Mouse (Mus musculus) spleen, adult 18-20 months (tissue): ENCODE data around the gene Il1f10.
A peak's percentile ranks its signal among the peaks of the same experiment; 100 is the strongest.

Source experiments
- DNase-seq, 2 experiments: peaks; one replicate each; pipeline ENCODE4 v3.0.0; 2022; ENCODE audit warnings: mixed read lengths in 2 of 2

Il1f10 gene

GRCm38 (mm10) chr2:24290896-24291295 lies at the start of gene Il1f10:
TSS of gene Il1f10 (plus strand) at chr2:24291196.
- no peak for DNase-seq

DNA sequence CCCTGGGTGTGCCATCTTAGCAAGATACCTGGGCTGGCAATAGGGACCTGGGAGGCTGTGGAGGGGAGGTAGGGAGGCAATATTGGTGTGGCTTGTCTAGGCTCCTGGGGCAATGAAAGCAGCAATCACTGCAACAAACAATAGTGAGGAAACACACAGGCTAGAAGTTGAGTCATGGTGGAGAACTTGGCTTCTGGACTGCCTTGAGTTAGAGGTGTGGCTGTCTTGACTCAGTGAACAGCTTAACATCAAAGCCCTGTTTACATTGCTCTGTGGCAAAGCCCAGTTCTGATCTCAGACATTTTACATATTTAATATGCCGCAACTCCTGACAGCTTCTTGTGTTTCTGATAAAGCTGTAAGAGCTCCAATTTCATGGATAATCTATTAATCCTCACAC lies 23.5 kb upstream of the Il1f10 start:
- DNase-seq = no peak

GRCm38 (mm10) chr2:24273619-24274018 lies 17.4 kb upstream of the Il1f10 start:
- DNase-seq = no peak

GRCm38 (mm10) chr2:24275146-24275545 lies 15.8 kb upstream of the Il1f10 start:
- no peak for DNase-seq

- no peak for DNase-seq
Observed at GRCm38 (mm10) chr2:24276654-24277053, 14.3 kb upstream of the Il1f10 start, which contains the start of gene Il1f5. TSS of gene Il1f5 (plus strand) at chr2:24276954.

DNA sequence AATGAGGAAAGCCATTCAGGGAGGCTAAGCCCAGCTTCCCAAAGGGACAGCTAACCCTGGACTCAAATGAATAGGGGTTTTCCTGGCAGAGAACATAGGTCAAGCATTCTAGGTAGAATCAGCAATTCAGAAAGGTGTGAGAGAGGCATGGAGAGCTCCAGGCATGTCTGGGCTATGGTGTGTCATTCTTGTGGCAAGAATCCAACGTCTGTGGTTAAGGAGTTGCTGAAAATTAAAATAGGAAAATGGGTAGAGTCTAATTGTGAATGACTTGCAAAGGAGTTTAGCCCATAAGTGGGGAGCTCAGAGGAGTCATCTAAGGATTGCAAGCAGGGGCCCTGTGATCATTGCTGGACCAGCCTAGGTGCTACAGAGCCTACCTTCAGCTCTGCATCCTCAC lies 3.6 kb downstream of the Il1f10 start:
- DNase-seq = no peak

DNA sequence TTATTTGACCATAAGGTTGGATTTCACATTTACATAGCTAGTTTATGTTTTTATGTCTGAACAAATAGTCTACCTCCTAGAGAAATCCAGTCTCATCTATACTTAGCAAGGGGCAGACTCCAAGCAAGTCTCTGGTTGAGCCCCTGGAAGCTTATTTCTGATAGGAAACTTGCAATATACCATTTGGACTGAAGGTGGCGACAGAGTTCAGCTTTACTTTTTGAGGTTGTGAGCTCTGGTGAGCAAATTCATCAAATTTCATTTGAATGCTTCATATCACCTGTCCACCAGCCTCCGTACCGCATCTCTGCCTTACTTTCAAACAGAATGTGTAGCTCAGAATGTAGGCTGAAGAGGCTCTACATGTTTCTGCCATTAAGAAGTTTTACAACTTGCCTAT lies 5.8 kb downstream of the Il1f10 start:
- DNase-seq = peak in 1 of 2 experiments; percentile 40

DNA sequence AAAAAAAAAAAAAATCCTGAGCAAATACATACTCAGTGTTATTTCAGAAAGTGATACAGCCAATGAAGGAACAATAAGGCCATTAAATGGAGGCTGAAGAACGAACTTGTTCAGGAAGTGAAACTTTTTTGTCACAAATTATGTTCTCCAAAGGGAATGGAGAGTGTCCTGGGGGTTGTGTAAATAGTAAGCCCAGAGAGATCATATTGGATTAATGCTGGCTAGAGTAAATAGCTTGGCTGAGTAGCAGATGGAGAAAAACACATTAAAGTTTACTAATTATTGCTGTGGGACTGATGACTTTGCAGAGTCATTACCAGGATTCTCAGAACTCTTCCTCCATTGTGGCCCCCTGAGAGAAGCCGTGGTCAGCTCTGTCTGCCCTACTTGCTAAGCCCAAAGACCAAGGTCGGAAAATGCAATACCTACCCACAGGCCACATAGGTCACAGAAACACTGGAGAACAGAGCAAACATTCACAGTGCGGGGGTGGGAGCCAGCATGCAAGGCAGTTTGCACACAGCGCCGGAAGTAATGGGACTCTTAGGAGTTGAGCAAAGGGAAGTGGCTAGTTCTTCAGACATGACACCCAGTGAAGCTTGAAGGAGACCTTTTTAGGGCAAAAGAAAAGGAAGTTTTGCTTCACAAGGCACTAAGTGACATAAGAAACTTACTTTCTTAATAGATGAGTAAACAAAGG lies 20.5 kb downstream of the Il1f10 start:
- peak; percentile 45 to 48 for DNase-seq

GRCm38 (mm10) chr2:24316919-24317318 lies 25.9 kb downstream of the Il1f10 start:
- no peak for DNase-seq

- no peak for DNase-seq
Observed at GRCm38 (mm10) chr2:24317919-24318598, 27.1 kb downstream of the Il1f10 start.

- peak in 1 of 2 experiments; percentile 16 for DNase-seq
Observed at GRCm38 (mm10) chr2:24335333-24335732, 44.3 kb downstream of the Il1f10 start.

DNA sequence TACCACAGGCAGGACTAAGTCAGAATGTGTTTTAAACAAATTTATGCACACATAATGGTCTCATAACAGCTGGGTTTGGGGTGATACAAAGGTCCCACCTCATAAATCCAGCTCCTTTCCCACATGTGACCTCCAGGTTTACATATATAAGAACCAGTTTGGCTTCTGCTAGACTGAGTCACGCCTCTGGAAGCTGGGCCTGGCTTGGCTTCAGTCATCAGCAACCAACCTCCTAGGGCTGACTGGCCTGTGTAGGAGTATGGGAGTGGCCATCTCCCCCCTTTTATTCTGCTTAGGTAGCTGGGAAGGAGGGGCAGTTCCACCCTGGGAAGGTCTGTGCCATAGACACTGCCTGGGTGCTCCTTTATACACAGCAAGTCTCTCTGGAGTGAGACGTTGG lies 45.5 kb downstream of the Il1f10 start, which contains the start of gene Il1rn:
Il1rn (plus strand) TSS at position 309 of the 400 bp plus-strand sequence.
- no peak for DNase-seq

DNA sequence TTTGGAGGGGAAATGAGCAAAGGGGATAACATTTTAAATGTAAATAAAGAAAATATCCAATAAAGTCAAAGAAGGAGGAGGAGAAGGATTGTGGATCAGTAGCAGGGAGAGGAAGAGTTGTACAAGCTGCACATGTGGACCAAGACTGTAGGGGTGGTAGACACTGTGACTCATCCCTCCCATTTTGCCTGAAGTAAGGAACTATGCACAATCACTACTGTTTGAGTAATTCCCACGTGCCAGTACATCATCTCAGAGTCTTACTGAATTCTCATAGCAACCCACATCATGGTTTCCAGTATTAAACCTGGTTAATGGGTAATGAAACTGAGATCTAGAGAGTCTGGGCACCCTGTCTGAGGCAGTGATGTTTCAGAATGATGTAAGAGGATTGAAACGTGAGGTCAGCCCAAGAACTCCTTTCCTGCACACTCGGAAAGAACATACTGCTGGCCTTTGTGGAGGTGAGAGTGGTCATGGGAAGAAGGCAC lies 50.4 kb downstream of the Il1f10 start:
- DNase-seq = no peak
